8 mouse cellular contexts compared by ENCODE assay signal in the genomic region with DNA sequence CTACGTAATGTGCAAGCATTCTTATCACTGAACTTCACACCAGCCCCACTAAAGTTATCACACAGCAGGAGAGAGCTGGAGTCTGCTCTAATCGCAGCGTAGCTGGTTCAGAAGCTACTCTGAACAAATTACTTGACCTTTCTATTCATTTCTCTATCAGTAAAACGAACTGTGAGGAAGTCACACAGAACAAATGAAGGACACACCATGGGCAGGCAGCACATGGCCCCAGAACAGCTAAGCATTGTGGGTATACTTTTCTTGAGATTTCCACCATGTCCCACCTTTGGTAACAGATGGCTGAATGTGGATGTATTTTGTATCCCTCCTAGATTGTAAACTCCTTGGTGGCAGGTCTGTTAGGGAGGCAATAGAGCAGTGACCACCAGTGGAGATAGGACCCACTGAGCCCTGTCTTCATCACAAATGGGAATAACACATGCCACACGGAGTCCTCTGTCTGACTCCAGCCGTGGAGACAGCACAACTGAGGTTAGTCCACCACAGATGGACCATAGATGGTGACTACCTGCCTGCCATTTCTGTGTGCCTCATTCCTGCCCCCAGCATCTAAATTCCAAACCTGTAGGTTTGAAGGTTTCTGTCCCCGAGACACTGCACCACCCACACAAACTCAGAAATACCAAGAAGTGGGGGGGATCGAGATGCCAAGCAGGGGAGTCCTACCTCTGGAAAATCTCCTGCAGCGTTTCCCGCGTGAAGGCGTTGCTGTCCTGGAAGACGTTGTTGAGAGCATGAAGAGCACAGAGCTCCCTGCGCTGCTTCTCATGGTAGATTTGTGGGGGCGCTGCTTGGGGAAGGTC. TPM values are rescaled to one million over a fixed set of nuclear protein-coding genes. Genes with fewer than 3 reads are reported as not detected.
DNase-seq lines count a peak whose midpoint lies in the region; ATAC-seq lines count a peak whose summit lies in the region.

No protein-coding gene starts in this region.

- ATAC-seq in kidney, embryonic 15.5 days (replicated peaks; ENCODE audit: low FRiP score) = no peak
- no peak for ATAC-seq in hindbrain, embryonic 15.5 days (ENCODE audit: low FRiP score, low read depth)
- ATAC-seq in midbrain, embryonic 15.5 days (replicated peaks) = no peak

- 14% methylated on average over 15 of the region's 15 CpGs for WGBS in kidney, embryonic 15.5 days
- WGBS in hindbrain, embryonic 15.5 days = 14% methylated on average over 15 of the region's 15 CpGs
- WGBS in midbrain, embryonic 15.5 days = 16% methylated on average over 15 of the region's 15 CpGs

- no peaks in the 10 kb centered on the region for H3K9me3 ChIP-seq in kidney, embryonic 15.5 days (replicated peaks)
- H3K9me3 ChIP-seq in hindbrain, embryonic 15.5 days = no peaks in the 10 kb centered on the region
- no peaks in the 10 kb centered on the region for H3K9me3 ChIP-seq in midbrain, embryonic 15.5 days

- no peaks in the 10 kb centered on the region for H3K27me3 ChIP-seq in kidney, embryonic 15.5 days
- no peaks in the 10 kb centered on the region for H3K27me3 ChIP-seq in hindbrain, embryonic 15.5 days
- no peaks in the 10 kb centered on the region for H3K27me3 ChIP-seq in midbrain, embryonic 15.5 days (replicated peaks)

- peaks cover 66% of the 10 kb centered on the region for H3K4me1 ChIP-seq in kidney, embryonic 15.5 days
- peaks cover 34% of the 10 kb centered on the region for H3K4me1 ChIP-seq in brown adipose tissue, adult 24 weeks (ENCODE audit: control insufficient read depth, insufficient read depth, insufficient read length, low read length)
- H3K4me1 ChIP-seq in hindbrain, embryonic 15.5 days (replicated peaks) = peaks cover 65% of the 10 kb centered on the region
- H3K4me1 ChIP-seq in midbrain, embryonic 15.5 days = peaks cover 63% of the 10 kb centered on the region

- 0 out of 2 replicates have a peak overlapping the region, but pooled peaks have one; percentile 29 for H3K27ac ChIP-seq in kidney, embryonic 15.5 days
- peak overlapping the region; percentile 32 for H3K27ac ChIP-seq in brown adipose tissue, adult 24 weeks (replicated peaks; ENCODE audit: low read depth, low read length)
- H3K27ac ChIP-seq in hindbrain, embryonic 15.5 days (replicated peaks) = no peak overlapping the region
- no peak overlapping the region for H3K27ac ChIP-seq in midbrain, embryonic 15.5 days

- peak overlapping the region; percentile 67 for H3K4me3 ChIP-seq in kidney, embryonic 15.5 days (replicated peaks)
- H3K4me3 ChIP-seq in brown adipose tissue, adult 24 weeks (ENCODE audit: insufficient read depth, low read depth, low read length) = peak overlapping the region; percentile 91
- H3K4me3 ChIP-seq in hindbrain, embryonic 15.5 days = peak overlapping the region; percentile 95
- H3K4me3 ChIP-seq in midbrain, embryonic 15.5 days = peak overlapping the region; percentile 81

- H3K4me2 ChIP-seq in kidney, embryonic 15.5 days = peak overlapping the region; percentile 68
- H3K4me2 ChIP-seq in hindbrain, embryonic 15.5 days = peak overlapping the region; percentile 90
- H3K4me2 ChIP-seq in midbrain, embryonic 15.5 days = peak overlapping the region; percentile 83

- no peak for DNase-seq in kidney, adult 8-10 months
- DNase-seq in layer of hippocampus, adult 11-12 months (ENCODE audit: low spot score) = no peak
- no peak for DNase-seq in ovary, postnatal 14 days (ENCODE audit: low spot score)
- DNase-seq in thymus, postnatal 25 days = no peak

- peak overlapping the region; percentile 81 for H3K9ac ChIP-seq in kidney, embryonic 15.5 days
- peak overlapping the region; percentile 90 for H3K9ac ChIP-seq in hindbrain, embryonic 15.5 days
- peak overlapping the region; percentile 84 for H3K9ac ChIP-seq in midbrain, embryonic 15.5 days

- no peaks in the 10 kb centered on the region for H3K36me3 ChIP-seq in kidney, embryonic 15.5 days
- H3K36me3 ChIP-seq in hindbrain, embryonic 15.5 days = no peaks in the 10 kb centered on the region
- H3K36me3 ChIP-seq in midbrain, embryonic 15.5 days (replicated peaks) = 0 out of 2 replicates have a peak, but pooled peaks cover 2% of the 10 kb centered on the region

RNA-seq across cellular contexts. Expression of a gene that starts 1.5 kb away (rescaled TPM):
- 19.0 and 21.1 TPM in 2 replicates for polyA plus RNA-seq in kidney, embryonic 15.5 days (2015; fragmentation: Nextera tagmentation; extraction: Ambion mirVana)
- polyA plus RNA-seq in brown adipose tissue, adult 24 weeks (2012; ENCODE audit: insufficient read depth, insufficient read length, missing spikeins) = 25.5 and 29.5 TPM in 2 replicates
- 23.2 and 24.5 TPM in 2 replicates for polyA plus RNA-seq in hindbrain, embryonic 15.5 days (2015; fragmentation: Nextera tagmentation; extraction: Ambion mirVana)
- polyA plus RNA-seq in midbrain, embryonic 15.5 days (2015; fragmentation: Nextera tagmentation; extraction: Ambion mirVana) = 22.8 and 24.0 TPM in 2 replicates

RNA-seq across cellular contexts. Expression of a gene that starts 4.4 kb away (rescaled TPM):
- 32.6 and 36.5 TPM in 2 replicates for polyA plus RNA-seq in kidney, embryonic 15.5 days (2015; fragmentation: Nextera tagmentation; extraction: Ambion mirVana)
- 15.3 and 15.4 TPM in 2 replicates for polyA plus RNA-seq in brown adipose tissue, adult 24 weeks (2012; ENCODE audit: insufficient read depth, insufficient read length, missing spikeins)
- polyA plus RNA-seq in hindbrain, embryonic 15.5 days (2015; fragmentation: Nextera tagmentation; extraction: Ambion mirVana) = 49.4 and 50.1 TPM in 2 replicates
- polyA plus RNA-seq in midbrain, embryonic 15.5 days (2015; fragmentation: Nextera tagmentation; extraction: Ambion mirVana) = 53.7 and 57.4 TPM in 2 replicates

RNA-seq across cellular contexts. Expression of a gene that starts 15.6 kb away (rescaled TPM):
- 249 and 266 TPM in 2 replicates for polyA plus RNA-seq in kidney, embryonic 15.5 days (2015; fragmentation: Nextera tagmentation; extraction: Ambion mirVana)
- 185 and 193 TPM in 2 replicates for polyA plus RNA-seq in brown adipose tissue, adult 24 weeks (2012; ENCODE audit: insufficient read depth, insufficient read length, missing spikeins)
- polyA plus RNA-seq in hindbrain, embryonic 15.5 days (2015; fragmentation: Nextera tagmentation; extraction: Ambion mirVana) = 224 and 236 TPM in 2 replicates
- polyA plus RNA-seq in midbrain, embryonic 15.5 days (2015; fragmentation: Nextera tagmentation; extraction: Ambion mirVana) = 222 and 226 TPM in 2 replicates

RNA-seq across cellular contexts. Expression of a gene that starts 27.3 kb away (rescaled TPM):
- polyA plus RNA-seq in kidney, embryonic 15.5 days (2015; fragmentation: Nextera tagmentation; extraction: Ambion mirVana) = 51.5 and 56.6 TPM in 2 replicates
- 13.9 and 16.3 TPM in 2 replicates for polyA plus RNA-seq in brown adipose tissue, adult 24 weeks (2012; ENCODE audit: insufficient read depth, insufficient read length, missing spikeins)
- polyA plus RNA-seq in hindbrain, embryonic 15.5 days (2015; fragmentation: Nextera tagmentation; extraction: Ambion mirVana) = 91.4 and 94.3 TPM in 2 replicates
- polyA plus RNA-seq in midbrain, embryonic 15.5 days (2015; fragmentation: Nextera tagmentation; extraction: Ambion mirVana) = 92.1 and 99.6 TPM in 2 replicates

RNA-seq across cellular contexts. Expression of a gene that starts 27.5 kb away (rescaled TPM):
- polyA plus RNA-seq in kidney, embryonic 15.5 days (2015; fragmentation: Nextera tagmentation; extraction: Ambion mirVana) = 1.3 and 1.5 TPM in 2 replicates
- 0.32 and 0.58 TPM in 2 replicates for polyA plus RNA-seq in brown adipose tissue, adult 24 weeks (2012; ENCODE audit: insufficient read depth, insufficient read length, missing spikeins)
- 4.5 and 4.9 TPM in 2 replicates for polyA plus RNA-seq in hindbrain, embryonic 15.5 days (2015; fragmentation: Nextera tagmentation; extraction: Ambion mirVana)
- polyA plus RNA-seq in midbrain, embryonic 15.5 days (2015; fragmentation: Nextera tagmentation; extraction: Ambion mirVana) = 5.1 and 6.6 TPM in 2 replicates

Comparison
In these comparisons a context has a peak if more than half of its experiments do, and no peak if none do; other contexts are left out.
1. H3K27ac ChIP-seq: peak in kidney, embryonic 15.5 days (single experiment) and brown adipose tissue, adult 24 weeks (single experiment); none in hindbrain, embryonic 15.5 days (single experiment) and midbrain, embryonic 15.5 days (single experiment).
2. Peak in every context shown above with its lines, with median percentiles within 50 percentile points of each other: H3K4me2 ChIP-seq, H3K4me3 ChIP-seq and H3K9ac ChIP-seq.